Mouse (Mus musculus): ENCODE results near the gene Cks1b.
"Not testable (repeated sequence)": the region's sequence is repeated elsewhere in the genome, so short reads cannot be mapped to it uniquely, and the experiment has no call there.

Gene Cks1b

GRCm38 (mm10) chr3:89418170-89418860 lies at the start of gene Cks1b, which contains the start of gene Shc1:
TSS of gene Cks1b (minus strand) at chr3:89418383.
TSS of gene Shc1 (plus strand) at chr3:89418443.
- DNase-seq (ENCODE audit: low spot score) = peak; percentile 94

- DNase-seq (ENCODE audit: low spot score) = peak; percentile 94
Observed at GRCm38 (mm10) chr3:89458965-89459807, 41.0 kb upstream of the Cks1b start.

DNA sequence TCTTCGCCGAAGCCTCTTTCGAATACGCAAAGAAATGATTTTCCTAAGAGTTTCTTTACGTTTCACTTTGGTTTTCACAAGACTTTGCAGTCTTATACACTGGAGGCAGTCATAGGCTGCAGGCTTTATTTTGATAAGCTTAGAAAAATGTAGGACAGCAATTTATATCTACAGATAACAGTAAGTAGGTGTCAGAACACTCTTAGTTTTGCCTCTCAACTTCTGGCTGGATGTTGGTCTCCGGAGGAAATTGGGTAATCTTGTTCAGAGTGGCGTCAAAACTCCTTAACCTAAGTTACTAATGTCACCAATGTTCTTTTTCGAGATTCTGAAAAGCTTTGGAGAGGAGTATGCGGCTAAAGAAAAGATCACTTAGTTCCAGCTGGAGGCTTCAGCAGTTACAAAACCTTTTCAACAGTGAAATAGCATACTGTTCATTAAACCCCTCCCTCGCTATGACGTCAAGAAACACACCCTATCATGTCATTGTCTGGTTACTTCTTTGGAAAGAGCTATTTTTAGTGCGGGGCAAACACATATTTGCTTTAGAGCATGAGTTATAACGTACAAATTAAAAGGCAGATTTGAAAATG lies 40.3 kb upstream of the Cks1b start:
- no peak for DNase-seq (ENCODE audit: low spot score)

- peak; percentile 67 for DNase-seq (ENCODE audit: low spot score)
Observed at GRCm38 (mm10) chr3:89456726-89457665, 38.8 kb upstream of the Cks1b start.

DNA sequence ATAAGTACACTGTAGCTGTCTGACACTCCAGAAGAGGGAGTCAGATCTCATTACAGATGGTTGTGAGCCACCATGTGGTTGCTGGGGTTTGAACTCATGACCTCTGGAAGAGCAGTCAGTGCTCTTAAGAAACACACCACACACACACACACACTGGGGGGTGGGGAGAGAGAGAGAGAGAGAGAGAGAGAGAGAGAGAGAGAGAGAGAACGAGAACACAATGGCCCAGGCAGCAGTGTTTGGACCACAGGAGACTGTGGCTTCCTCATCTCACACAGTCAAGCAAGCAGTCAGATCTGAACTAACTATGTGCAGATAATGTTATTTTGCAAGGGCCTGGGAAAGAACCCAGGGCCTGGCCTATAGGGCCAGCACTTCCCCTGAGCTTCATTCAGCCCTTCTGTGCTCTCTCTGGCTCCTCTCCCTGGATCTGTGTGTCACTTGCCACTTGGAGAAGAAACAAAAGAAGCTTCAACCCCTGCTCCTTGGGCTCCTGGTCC lies 37.7 kb upstream of the Cks1b start:
- DNase-seq (ENCODE audit: low spot score) = no peak

DNA sequence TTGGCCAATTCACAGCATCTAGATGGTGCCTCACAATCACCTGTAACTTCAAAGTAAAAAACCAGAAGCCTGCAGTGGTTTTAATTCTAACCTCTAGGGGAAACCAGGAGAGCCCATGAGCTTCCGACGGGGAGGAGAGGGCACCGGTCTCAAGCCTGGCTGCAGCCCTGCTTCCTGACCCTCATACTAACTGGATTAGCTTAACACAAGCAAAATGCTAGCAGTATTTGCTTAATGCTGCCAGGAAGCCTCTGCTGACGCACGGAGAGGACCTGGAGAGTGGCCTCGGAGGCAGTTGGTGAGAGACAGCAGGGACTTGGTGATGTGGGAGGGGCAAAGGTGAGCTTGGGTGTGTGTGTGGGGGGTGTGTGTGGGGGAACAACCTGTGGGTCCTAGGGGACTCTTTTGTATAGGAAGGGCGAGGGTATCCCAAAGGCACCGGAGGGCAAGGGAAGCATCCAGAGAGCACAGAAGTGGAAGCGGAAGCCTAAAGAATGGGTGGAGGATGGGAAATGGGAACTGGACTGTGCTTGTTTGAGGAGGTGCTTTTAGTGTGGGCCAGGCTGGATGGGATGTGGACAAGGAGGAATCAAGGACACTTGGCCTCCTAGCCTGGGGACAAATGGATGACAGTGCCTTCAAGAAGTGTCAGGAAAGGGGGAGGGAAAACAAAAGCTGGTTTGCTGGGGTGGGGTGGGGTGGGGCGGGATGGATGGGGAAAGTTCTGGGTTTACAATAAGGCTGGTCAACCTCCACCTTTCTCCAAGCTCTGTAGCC lies 36.4 kb upstream of the Cks1b start, which contains the start of gene Pmvk:
Pmvk (plus strand) TSS at position 141 of the 777 bp plus-strand sequence.
- no peak for DNase-seq (ENCODE audit: low spot score)

DNA sequence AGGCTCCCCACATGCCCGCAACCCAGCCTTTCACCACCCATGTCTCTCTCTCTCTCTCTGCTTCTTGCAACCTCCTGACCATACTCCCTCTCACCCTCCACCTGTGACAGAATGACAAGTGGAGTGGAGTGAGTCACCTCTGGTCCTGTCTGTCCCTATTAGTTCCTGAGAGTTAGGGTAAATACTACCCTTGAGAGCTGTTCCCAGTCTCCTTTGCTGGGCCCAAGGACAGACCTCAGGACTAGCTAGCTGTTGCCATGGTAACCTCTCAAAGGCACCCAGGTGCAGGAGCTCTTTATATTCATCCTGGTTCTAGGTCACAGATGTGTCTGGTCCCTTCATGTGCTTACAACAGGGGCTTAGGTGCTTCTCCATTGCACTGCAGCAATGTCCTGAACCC lies 33.7 kb upstream of the Cks1b start:
- no peak for DNase-seq (ENCODE audit: low spot score)

DNA sequence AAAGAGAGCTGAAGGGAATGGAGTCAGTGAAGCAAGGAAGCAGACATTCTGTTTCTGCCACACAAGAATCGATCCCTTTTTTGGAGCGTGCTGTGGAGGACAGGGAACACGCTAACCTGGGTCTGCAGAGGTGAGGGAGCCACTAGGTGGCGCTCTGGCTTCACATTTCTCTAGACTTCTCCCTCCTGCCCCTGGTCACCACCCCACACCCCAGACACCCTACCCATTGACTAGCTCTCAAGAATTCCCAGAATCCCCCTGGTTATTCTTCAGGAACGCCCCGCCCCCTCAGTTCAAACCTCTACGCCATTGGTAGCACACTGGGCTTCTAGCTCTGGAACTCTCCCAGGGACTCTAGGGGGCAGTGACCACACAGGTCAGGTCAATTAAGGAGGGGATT lies 31.4 kb upstream of the Cks1b start:
- DNase-seq (ENCODE audit: low spot score) = peak; percentile 74

- DNase-seq (ENCODE audit: low spot score) = peak; percentile 52
Observed at GRCm38 (mm10) chr3:89448720-89449537, 30.7 kb upstream of the Cks1b start.

GRCm38 (mm10) chr3:89440691-89441090 lies 22.5 kb upstream of the Cks1b start:
- DNase-seq (ENCODE audit: low spot score) = no peak

DNA sequence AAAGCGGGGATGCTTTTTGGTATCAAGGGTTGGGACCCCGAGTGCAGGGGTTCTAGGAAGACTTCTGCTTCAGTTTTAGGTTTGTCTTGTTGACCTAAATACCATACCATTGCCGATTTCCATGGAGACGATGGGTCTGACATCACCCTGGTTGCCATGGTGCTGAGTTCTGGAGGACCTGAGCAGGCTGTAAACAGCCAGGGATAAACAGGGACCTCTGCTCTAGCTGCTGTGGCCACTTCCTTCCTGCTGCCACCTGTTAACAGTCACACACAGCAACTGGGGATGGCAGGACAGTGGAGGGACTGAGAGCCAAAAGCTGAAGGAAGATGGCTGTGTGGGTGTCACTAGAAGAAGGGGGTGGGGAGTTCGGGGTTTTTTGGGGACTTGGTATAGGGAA lies 19.1 kb upstream of the Cks1b start:
- no peak for DNase-seq (ENCODE audit: low spot score)

DNA sequence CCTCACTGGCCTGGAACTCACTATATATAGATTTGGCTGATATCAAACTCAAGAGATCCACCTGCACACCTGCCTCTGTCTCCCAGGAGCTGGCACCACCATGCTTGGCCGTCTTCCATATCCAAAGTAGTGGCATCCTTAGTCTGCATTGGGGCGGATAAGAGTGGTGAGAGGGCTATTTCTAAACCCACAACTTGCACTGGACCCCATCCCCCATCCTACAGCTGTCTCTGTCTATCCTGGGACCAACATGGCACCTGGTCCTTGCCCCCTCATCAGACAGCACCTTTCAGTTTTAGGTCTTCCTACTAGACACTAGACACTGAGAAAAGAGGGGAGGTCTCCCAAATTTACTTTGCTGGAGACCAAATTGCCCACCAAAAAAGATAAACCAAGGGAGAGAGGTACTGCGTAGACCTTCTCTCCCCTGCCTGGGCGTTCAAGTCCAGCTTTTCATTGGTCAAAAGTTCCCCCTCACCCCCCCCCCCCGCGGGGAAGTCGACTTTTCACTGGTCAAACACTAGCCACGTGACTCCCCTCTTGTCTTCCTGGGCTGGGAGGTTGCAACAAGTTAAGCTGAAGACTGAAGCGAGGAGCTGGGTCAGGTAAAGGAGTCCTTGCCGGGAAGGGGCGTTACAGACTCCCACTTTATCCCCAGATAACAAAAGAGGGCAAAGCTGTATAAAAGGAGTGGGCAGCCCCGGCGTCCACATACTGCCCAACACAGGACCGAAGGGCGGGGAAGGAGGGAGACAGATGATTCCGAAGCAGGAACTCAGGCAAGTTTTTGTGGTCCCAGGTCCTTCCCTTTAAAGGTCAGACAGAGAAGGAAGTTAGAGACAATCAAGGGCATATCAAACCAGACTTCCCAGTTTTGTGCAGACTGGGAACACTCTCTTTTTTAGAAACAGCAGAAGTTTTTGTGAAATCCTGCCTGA lies 18.3 kb upstream of the Cks1b start, which contains the start of gene Pbxip1:
Pbxip1 (plus strand) TSS at position 531 of the 938 bp plus-strand sequence.
- peak; percentile 66 for DNase-seq (ENCODE audit: low spot score)

DNA sequence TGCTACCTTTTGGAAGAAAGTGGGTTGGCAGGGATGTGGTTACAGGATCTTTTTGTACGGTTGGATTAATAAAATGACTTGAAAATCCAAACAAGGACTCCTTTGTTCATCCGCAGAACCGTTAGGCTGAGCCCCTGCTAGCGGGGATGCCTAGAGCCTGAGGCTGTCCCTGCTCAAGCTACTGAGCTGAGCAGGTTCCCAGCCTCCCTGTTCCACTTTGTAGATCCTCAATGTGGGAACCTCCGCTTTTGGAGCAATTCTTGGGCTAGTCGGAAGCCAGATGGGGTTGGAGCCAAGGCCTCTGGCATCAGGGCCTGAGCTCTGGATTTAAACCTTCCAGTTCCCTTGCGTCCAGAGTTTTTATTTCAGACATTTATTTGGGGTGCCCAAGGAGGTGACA lies 16.9 kb upstream of the Cks1b start:
- no peak for DNase-seq (ENCODE audit: low spot score)

GRCm38 (mm10) chr3:89434532-89434931 lies 16.3 kb upstream of the Cks1b start:
- DNase-seq (ENCODE audit: low spot score) = no peak

DNA sequence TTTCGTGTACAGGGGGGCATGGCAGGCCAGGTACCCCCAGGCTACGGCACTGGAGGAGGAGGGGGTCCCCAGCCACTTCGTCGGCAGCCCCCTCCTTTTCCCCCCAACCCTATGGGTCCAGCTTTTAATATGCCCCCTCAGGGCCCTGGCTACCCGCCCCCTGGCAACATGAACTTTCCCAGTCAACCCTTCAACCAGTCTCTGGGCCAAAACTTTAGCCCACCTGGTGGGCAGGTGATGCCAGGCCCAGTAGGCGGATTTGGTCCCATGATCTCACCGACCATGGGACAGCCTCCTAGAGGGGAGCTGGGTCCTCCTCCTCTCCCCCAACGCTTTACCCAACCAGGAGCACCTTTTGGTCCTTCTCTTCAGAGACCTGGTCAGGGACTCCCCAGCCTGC lies 14.4 kb upstream of the Cks1b start:
- no peak for DNase-seq (ENCODE audit: low spot score)

- DNase-seq (ENCODE audit: low spot score) = peak; percentile 97
Observed at GRCm38 (mm10) chr3:89430171-89431159, 12.3 kb upstream of the Cks1b start, which contains the start of gene Pygo2. TSS of gene Pygo2 (plus strand) at chr3:89430214.

DNA sequence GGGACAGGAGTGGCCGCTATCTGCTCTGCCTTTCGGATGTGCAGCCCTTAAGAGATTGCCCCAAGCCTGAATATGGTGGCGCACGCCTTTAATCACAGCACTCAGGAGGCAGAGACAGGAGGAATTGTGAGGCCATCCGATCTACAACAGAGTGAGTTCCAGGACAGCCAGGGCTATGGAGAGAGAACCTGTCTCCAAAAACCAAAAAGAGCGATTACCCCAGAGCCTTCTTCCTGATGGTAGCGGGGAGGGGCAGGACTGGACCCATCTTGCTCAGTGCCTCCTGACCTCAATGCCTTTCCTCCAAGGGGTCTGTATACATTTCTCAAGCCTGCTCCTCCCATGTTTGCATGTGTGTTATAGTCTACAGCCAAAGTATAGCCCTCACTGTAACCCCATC lies 10.8 kb upstream of the Cks1b start:
- not testable (repeated sequence) for DNase-seq (ENCODE audit: low spot score)

Data from urinary bladder, postnatal 14 days (tissue).